Mouse (Mus musculus): ENCODE measurements at regions not wholly inside any gene's neighbourhood (a gene's known extent, or its start where the extent isn't known, plus 50 kb on each side); places are given as distances from the start of the nearest gene placed in this dataset.

DNA sequence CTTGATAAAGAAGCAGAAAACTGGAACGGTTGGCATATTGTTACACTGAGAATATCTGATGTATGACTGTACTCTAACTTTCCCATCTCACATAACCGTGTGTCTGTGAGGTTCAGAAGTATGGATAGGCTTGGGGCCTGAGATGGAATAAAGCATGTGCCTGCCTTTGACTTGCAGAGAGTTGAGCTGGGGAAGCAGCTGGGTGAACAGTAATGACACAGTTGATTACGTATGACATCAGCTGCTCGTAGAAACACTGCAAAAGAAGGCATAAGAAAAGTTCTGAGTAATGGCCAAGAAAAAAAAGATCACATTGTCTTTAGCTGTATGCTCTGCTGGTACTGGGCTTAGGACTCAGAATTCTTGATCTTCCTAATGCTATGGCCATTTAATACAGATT is 138.4 kb upstream of the Cnr1 start:
- no peak for DNase-seq (ENCODE audit: low spot score in 2 of 2)

DNA sequence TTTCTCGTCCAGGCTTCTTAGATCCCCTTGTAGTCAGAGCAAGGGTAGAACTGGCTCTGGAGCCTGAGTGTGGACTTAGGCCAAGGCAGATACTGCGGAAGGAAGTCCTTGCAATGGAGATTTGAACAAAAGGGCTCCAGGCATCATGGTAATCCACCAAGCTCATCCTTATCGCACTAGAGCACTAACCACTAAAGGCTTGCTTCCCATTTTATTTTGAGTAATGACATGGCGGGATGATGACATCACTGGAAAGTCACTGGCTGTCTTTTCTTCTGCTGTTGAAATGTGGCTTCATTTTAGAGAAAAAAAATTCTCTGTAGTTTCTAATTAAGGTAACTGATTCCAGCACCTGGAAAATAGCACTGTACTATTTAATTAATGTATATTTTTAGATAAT is 137.4 kb upstream of the Cnr1 start:
- no peak for DNase-seq (ENCODE audit: low spot score in 2 of 2)

DNA sequence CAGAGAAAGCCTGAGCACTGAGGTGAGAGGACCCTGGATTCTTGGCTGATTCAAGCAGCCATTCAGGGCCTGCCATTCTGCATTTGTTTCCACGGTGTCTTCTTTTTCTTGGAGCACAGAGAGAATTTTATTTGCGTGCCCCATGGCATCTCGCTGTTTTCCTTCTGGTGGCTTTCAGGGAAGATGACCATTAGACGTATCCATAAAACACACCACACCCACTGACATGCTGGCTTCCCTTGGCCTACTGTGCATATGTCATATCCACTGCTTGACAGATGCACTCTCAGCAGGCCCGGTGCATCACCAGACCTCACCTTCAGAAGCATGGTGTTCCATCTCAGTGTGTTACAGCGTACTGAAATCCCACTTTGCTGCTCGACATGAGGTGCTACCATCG is 131.0 kb upstream of the Cnr1 start:
- DNase-seq (ENCODE audit: low spot score in 2 of 2) = no peak

DNA sequence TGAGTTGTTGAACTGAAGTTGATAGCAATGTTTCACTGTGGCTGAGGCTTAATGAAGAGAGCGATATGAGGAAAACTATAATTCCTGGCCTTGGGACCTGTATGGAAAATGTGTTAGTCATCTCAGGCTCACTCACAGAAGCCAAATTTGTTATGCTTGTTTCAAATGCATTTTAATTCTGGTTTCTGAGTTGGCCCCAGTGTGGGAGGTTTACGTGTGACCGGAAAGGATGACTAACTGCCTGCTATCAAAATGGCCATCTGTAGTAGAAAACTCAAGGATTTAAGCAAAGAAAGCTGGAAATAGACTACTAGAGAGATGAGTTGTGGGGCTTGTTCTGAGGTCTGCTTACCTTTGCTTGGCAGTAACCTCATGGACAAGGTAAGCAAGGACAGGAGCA is 128.9 kb upstream of the Cnr1 start:
- no peak for DNase-seq (ENCODE audit: low spot score in 2 of 2)

DNA sequence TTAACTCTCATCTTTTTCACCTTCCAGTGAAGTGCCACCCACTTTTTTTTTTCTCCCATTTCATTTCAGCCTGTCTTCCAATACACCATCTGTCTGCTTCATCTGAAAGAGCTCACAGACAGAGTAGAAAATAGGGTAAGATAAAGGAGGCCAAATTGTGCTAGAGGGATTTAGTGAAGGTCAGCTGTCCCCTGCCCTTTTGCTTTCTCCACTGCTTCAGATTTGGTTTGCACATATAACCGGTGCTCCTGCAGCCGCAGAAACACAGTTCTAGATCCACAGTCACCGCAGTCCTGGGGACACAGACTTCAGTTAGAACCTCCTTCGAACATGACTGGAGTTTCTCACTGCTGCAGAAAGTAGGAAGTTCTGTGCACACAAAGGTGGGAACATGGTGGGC is 126.4 kb upstream of the Cnr1 start:
- no peak for DNase-seq (ENCODE audit: low spot score in 2 of 2)

DNA sequence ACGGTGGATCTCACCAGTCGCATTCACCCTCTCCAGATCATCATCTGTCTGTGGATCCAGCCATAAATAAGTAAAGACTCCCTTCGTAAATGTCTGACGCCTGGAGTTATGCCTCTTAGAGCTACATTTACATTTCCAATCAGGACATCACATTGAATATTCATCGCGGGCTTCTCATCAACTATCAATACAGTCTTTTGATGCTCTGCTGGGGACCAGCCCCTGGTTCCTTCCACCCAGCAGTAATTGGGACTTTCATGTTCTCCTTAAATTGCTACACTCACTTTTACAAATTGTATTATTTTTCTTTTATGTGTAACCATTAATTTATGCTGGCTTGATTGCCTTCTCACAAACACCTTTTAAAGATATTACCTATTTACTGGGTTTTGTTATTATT is 125.7 kb upstream of the Cnr1 start:
- DNase-seq (ENCODE audit: low spot score in 2 of 2) = no peak

DNA sequence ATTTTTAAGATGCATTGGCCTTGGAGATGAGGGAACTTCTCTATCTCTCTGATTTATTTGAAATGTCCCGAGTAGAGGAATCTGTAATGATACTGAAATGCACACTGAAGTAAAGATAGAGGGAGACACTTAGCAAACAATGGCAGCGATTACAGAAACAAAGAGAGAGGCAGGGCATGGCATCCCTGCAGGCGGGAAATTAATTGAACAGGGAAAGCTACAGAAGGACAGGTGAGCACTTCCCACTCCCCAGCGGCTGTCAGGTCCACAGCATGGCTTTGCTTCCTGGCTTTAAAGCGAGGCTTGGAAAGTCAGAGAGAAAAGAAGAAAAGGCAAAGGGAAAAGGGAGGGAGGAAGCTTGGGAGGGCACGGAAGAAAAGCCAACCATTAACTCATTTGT is 125.3 kb upstream of the Cnr1 start:
- DNase-seq (ENCODE audit: low spot score in 2 of 2) = no peak

DNA sequence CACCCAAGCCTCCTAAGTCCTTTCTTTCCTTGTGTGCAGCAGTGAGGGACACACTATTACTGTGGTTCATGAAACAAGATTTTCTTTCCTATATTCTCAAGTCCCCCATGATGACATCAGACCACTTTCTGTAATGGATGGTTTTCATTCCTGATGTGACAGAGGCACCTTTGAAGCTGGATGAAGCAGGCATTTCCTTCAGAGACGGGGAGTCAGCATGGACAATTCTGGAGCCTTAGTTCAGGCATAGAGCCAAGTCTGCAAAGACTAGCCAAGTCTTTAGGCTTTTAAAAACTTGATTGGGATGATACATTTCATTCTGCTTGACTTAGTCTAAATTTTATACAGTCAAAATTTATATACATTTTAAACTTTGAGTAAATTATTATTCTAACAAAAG is 124.6 kb upstream of the Cnr1 start:
- DNase-seq (ENCODE audit: low spot score in 2 of 2) = no peak

DNA sequence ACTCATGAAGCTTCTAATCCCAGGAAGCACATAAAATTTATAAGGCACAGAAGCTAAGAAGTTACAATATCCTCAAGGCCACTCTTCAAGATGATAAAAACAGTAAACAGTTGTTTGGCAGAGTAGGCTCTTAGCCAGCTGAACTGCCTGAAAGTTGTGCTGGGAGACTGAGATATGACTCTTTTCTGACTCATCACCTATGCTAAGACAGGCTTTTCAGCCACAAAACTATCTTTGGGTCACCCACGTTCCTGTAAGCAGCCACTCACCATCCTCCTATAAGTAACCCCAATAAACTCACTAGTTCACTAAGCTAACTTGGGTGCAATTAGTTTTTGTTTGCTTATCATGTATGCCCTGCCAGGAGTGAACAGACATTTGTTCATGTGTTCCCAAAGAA is 112.1 kb upstream of the Cnr1 start:
- DNase-seq (ENCODE audit: low spot score in 2 of 2) = no peak

DNA sequence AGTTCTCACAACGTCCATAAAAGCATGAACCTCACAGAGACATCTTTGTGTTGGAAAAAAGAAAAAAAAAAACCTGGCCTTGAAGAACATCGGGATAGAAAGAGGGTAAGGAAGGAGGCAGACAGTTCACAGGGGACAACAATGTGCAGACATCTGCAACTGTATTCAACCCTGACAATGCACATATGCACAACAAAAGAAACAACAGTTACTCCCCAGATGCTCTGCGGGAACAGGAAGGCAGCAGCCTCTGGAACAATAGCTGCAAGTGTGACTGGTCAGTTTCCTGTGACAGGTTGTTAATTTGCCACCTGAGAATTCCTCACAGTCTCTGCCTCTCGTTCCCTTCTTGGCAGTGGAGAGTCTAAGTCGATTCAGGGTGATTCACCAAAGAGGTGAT is 100.5 kb upstream of the Cnr1 start:
- no peak for DNase-seq (ENCODE audit: low spot score in 2 of 2)

DNA sequence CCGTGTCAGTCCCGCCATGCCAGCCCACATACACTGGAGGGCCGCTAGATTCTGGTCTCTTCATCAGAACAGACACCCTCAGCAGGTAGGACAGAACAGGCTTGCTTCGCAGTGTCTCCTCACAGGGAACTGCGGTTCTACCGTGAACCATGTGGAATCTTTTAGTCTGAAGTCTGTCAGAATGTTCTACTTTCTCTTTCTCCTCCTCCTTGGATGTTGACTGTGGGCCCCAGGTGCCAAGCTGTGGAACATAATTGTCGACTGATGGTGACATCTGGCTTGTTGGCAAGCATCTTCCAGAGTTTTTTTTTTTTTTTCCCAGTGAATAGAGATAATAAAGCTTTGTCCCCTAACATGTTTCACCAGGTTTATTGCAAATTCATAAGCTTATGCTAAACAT is 91.3 kb upstream of the Cnr1 start:
- DNase-seq (ENCODE audit: low spot score in 2 of 2) = no peak

DNA sequence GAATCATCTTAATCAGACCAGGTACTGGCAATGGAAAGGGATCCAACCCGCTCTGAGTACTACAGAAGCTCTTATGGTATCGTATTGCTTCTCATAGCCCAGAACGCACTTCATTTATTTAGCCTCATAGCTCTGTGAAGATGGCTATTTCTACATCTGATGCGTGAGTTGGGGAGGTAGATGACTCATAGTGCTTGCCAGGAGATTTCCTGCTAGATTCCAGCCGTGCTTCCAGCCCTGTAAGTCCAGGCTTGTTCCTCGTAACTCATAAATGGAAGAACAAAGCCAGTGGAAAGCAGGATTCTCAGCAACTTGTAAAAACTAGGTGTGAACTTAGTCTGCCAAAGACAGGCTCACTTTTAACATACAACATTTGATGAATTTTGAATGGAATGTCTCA is 86.0 kb upstream of the Cnr1 start:
- DNase-seq (ENCODE audit: low spot score in 2 of 2) = no peak

DNA sequence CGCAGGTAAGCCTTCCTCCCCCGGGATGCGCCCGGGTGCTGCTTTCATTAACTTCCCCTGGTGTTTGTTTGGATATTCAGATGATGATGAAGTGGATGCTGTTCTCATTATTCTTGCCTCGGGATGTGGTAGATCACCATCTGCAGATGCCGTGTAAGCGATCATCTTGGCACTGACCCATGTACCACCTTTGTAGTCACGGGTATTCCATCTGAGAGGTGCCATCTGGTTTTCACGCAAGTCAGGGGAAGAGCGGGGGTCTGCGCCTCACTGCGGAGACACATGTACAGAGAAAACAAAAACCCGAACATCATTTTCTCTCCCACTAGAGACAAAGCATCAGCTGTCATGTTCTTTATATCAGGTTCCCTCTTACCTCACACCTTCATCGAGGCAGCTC is 84.3 kb upstream of the Cnr1 start:
- DNase-seq (ENCODE audit: low spot score in 2 of 2) = no peak

DNA sequence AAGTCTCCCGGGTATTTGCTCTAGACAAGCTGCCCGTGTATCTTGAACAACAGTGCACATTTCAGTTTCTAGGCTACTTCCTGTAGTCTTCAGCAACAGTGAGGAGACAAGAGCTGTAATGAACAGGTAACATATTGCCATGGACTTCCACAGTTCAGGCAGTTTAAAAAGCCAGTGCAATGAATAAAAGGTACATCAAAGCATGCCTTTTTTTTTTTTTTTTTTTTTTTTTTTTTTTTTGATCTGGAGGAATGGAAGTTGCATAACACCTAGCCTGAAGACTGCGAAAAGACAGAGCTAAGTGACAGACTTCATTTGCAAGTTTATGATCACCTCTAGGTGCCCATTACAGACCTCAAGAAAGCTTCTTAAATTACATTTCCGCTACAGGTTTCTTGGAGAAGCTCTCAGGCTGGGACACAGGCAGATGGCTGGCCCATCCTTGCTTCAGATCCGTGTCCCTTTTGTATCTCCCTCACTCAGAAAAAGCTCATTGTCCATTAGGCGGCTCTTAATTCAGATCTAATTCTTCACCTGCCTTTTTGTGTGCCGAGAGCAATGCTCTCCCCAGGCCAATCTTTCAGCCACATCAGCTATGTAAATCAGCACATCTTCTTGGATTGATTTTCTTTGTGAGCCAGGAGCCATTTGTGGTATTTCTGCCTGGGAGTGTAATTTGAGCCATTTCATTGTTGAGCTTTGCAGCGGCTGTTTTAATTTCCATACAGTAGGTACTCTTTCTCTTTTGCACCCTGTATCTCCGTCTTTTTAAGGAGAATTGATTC is 78.6 kb upstream of the Cnr1 start:
- DNase-seq (ENCODE audit: low spot score in 2 of 2) = no peak

DNA sequence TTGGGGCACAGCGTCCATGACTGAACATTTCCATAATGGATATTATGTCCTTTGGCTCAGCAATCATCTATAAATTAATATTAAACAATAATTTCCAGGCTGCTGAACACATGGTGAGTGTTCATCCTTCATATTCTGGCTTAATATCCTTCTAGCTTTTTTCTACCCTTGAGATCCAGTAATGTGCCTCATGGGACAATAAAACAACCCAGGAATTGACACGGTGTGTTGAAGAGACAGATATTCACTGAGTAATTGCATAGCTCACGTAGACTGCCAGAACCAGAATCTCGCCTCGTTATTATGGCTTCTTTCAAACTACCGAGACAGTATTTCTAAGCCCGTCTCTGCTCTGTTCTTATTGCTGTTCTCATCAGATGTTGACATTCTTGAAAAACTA is 74.1 kb upstream of the Cnr1 start:
- no peak for DNase-seq (ENCODE audit: low spot score in 2 of 2)

DNA sequence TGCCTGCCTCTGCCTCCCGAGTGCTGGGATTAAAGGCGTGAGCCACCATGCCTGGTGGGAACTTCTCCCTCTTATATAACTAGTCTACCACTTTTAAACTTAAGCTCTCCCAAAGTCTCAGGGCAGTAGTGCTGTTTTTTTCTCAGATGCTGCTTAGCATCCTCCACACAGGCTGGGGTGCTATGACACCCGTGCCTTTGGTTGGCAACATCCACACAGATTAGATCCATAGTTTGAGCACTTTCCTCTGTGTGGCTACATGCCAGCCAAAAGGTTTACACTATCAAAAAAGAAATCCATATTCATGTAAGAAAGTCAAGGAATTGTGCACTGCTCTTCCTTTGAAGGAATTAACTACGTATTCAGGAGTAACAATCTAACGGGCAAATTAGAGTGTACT is 72.1 kb upstream of the Cnr1 start:
- no peak for DNase-seq (ENCODE audit: low spot score in 2 of 2)

DNA sequence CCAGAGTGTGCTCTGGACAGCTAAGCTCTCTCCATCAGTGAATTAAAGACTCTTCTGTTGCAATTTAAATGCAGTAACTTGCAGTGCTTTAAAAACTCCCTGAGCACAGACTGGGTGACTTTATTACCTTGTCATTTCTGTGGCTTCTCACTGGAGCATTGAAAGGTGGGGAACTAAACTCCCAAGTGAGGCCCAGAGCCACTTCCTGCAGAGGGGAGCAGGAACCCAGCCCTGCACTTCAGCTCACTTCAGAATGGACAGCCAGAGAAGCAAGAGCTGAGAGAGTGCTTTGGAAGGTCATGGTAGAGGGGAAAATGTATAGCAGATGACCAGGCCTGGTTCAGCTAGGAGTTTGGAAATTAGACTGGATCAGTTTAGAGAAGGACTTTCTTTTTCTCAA is 69.3 kb upstream of the Cnr1 start:
- no peak for DNase-seq (ENCODE audit: low spot score in 2 of 2)

DNA sequence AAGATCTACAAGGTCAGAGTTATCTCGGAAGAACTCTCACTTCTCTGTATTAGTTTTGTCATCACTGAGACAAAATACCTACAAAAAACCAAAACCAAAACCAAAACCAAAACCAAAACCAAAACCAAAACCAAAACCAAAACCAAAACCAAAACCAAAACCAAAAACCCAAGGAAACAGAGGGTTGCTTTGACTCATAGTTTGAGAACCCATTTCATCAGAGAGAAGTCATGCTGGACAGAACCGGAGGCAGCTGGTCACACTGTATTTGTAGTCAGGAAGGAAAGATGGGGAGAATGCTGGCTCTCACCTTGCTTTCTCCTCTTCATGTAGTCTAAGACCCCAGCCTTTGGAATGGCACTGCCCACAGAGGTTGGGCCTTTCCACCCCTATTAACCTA is 57.3 kb upstream of the Cnr1 start:
- no peak for DNase-seq (ENCODE audit: low spot score in 2 of 2)

DNA sequence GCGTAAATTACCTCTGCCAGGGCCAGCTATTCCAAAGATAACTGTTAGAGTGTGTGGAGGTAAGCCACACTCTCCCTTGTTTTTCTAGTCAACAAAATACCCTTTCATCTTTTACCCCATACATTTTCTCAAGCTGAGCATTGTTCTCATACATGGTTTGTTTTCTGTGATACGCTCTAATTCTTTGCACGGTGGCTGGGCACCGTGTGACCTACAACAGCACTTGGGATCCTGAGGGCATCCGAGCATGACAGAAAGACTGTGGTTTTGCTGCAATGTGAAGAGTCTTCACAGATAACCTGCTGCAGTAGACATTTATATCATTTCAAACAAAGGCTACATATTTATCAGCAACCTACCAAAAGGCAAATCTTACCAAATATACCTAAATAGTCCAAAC is 55.1 kb upstream of the Cnr1 start:
- DNase-seq (ENCODE audit: low spot score in 2 of 2) = no peak

Small RNA genes lying in the stretch of these regions (microRNA-seq; reads per million reads assigned to microRNA genes)
- gene Gm23304 (ENCODE audit: borderline number of aligned reads in 2 of 2) = 0 reads per million in 2 experiments

All from adrenal gland, adult 18-20 months (tissue).